Mouse (Mus musculus): ENCODE measurements around the gene Spata17.

DNA sequence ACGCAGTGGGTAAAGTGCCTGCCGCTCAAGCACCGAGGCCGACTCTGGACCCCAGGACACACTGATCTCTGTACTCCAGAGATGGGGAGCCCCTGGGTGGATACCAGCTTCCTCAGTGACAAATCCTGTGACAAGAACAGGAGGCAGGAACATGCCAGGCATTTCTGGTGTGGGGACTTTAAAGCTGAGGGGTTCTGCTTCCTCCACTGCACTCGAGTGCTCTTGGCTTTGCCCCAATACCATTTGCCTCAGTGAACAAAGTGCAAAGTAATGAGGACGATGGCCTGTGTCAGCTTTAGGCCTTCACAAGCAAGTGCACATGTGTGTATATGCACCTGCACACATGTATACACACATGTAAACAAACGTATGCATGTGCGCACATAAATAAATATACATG, 164.0 kb downstream of the Spata17 start:
- TF ChIP-seq CTCF (conservative IDR thresholded peaks at IDR 0.05; ENCODE audit: low read length) (no peak), POU5F1 (IDR thresholded peaks at IDR 0.05; ENCODE audit: borderline replicate concordance, low read length) (no peak), NANOG (IDR thresholded peaks at IDR 0.05; ENCODE audit: borderline replicate concordance, low read length) (no peak)

Measured in E14TG2a.4 (cell line).